Mouse (Mus musculus) heart, embryonic 10.5 days (tissue): Measurements from ENCODE around the gene Olfr6. TPM values are rescaled to one million over a fixed set of nuclear protein-coding genes. Genes with fewer than 3 reads are reported as not detected.
"Not testable (repeated sequence)": the region's sequence is repeated elsewhere in the genome, so short reads cannot be mapped to it uniquely, and the experiment has no call there.

Experiments used
- DNase-seq: peaks from one replicate; pipeline ENCODE4 v3.0.0-alpha.2; 2017; ENCODE audit warnings: low spot score
- H3K27ac ChIP-seq: fragments of 300-500 bp; sonication (generic); 2 replicates; pipeline ENCODE4 v1.5.1; 2016; ENCODE audit warnings: mild to moderate bottlenecking
- H3K27me3 ChIP-seq: fragments of 300-500 bp; sonication (generic); 2 replicates; pipeline ENCODE4 v1.6.1; 2016; ENCODE audit warnings: mild to moderate bottlenecking; ENCODE audit not compliant: poor library complexity, insufficient read depth, severe bottlenecking
- H3K36me3 ChIP-seq: fragments of 300-500 bp; sonication (generic); 2 replicates; pipeline ENCODE4 v1.6.1; 2016; ENCODE audit warnings: mild to moderate bottlenecking, moderate library complexity
- H3K4me1 ChIP-seq: fragments of 300-500 bp; sonication (generic); 2 replicates; pipeline ENCODE4 v1.6.1; 2016; ENCODE audit warnings: mild to moderate bottlenecking
- H3K4me3 ChIP-seq: fragments of 300-500 bp; sonication (generic); 2 replicates; pipeline ENCODE4 v1.5.1; 2016; ENCODE audit warnings: mild to moderate bottlenecking, moderate library complexity
- H3K9me3 ChIP-seq: fragments of 300-500 bp; sonication (generic); 2 replicates; pipeline ENCODE4 v1.6.1; 2016; ENCODE audit warnings: mild to moderate bottlenecking, moderate library complexity
- WGBS: fragments of 180-500 bp; shearing (Covaris S2); methylation state at CpG from one replicate; pipeline ENCODE4 v1.1.7; 2016; 5-methylcytosine and 5-hydroxymethylcytosine counted together
- polyA plus RNA-seq: library from polyadenylated mRNA; unstranded; fragments of >200 nt; fragmentation: Nextera tagmentation; extraction: Ambion mirVana; gene quantifications from 2 replicates; pipeline ENCODE4 v1.2.1, GENCODE M21; 2016

Gene Olfr6
- polyA plus RNA-seq: not detected in 2 replicates

DNA sequence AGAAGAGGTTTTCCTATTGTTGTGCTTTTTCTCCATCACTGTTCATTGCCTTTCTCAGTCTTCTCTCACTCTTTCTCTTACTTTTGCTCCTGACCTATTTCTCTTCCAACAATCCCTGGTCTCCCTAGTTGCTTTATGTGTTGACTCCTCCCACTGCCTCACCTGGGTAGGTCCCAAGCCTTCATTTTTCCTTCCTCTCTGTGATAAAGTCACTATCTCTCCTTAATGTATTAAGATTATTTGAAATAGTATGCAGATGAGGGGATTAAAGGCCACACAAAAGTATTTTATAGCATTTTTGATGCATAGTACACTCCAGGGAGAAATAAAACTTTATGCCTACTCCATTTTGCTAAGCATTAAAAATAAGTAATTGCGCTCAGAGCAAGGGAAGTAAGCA is at the start of gene Olfr6:
Gene Olfr6, minus strand, starts transcription at position 101 of the 400 bp plus-strand sequence.
- H3K9me3 ChIP-seq: no peaks in the 10 kb centered on the region
- 86% methylated on average over 1 of the region's 1 CpGs for WGBS

DNA sequence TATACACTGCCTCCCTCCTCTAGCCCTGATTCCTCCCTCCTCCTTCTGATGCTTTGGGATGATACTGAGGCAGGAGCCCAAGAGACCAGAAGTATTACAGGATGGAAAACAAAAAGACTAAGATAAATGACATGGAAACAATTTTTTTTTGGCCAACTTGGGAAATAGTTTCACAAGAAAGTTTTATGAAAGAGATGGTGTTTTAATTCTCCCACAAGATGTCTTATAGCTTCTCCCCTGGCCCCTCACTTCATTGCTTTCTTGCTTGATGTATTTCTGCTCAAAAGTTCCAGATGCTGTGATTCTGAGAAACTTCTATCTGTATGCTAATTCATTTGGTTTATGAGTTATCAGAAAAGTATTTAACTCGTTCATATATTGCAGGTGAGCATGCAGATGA is 42.2 kb upstream of the Olfr6 start, which contains the start of gene Olfr2:
Gene Olfr2, minus strand, starts transcription at position 101 of the 400 bp plus-strand sequence.
- no peaks in the 10 kb centered on the region for H3K27me3 ChIP-seq
- no peaks in the 10 kb centered on the region for H3K9me3 ChIP-seq
- H3K36me3 ChIP-seq: no peaks in the 10 kb centered on the region
- no peaks in the 10 kb centered on the region for H3K4me1 ChIP-seq
- H3K4me3 ChIP-seq: no peak within 1 kb of the TSS
- no peak within 1 kb of the TSS for H3K27ac ChIP-seq
- WGBS: 54% methylated on average over 1 of the region's 1 CpGs
- no peak for DNase-seq

More for the DNA sequence above, at the start of gene Olfr6:
- no peak for DNase-seq
- H3K36me3 ChIP-seq: no peaks in the 10 kb centered on the region
- H3K4me1 ChIP-seq: no peaks in the 10 kb centered on the region
- no peak within 1 kb of the TSS for H3K4me3 ChIP-seq
- H3K27ac ChIP-seq: no peak within 1 kb of the TSS
- H3K27me3 ChIP-seq: no peaks in the 10 kb centered on the region

DNA sequence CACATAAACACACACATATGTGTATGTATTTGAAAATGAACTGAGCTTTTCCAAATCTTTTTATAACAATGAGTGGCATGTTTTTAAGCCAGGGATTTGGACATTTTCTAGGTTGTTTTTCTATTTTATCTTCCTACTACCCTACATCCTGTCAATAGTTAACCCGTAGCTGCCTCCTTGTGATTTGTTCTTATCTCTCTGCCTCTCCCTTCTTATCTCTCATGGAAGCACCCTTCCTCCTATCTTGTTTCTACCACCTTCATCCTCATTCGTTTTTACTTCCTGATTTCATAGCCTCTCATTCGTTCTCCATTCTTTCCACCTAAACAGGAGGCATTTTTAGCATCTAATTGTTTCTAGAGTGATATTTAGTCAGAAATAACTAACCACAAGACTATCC is 40.4 kb upstream of the Olfr6 start:
- DNase-seq: no peak
- 22% methylated on average over 3 of the region's 3 CpGs for WGBS
- H3K4me3 ChIP-seq: no peak overlapping the region
- no peaks in the 10 kb centered on the region for H3K9me3 ChIP-seq
- H3K36me3 ChIP-seq: no peaks in the 10 kb centered on the region
- no peak overlapping the region for H3K27ac ChIP-seq
- no peaks in the 10 kb centered on the region for H3K4me1 ChIP-seq
- no peaks in the 10 kb centered on the region for H3K27me3 ChIP-seq

DNA sequence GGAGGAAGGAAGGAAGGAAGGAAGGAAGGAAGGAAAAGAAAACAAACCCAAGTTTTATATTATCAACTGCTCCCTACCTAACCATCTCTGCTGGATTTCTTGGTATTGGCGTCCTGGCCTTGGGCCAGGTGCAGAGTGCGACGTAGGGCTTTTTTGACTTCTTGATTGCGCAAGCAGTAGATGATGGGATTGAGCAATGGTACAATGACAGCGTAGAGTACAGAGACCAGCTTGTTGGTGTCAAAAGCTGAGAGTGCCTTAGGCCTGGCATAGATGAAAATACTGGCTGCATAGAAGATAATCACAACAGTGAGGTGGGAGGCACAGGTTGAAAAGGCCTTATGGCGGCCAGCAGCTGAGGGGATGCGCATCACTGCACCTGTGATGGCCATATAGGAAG is 37.1 kb upstream of the Olfr6 start:
- WGBS: 85% methylated on average over 7 of the region's 7 CpGs
- no peaks in the 10 kb centered on the region for H3K4me1 ChIP-seq

DNA sequence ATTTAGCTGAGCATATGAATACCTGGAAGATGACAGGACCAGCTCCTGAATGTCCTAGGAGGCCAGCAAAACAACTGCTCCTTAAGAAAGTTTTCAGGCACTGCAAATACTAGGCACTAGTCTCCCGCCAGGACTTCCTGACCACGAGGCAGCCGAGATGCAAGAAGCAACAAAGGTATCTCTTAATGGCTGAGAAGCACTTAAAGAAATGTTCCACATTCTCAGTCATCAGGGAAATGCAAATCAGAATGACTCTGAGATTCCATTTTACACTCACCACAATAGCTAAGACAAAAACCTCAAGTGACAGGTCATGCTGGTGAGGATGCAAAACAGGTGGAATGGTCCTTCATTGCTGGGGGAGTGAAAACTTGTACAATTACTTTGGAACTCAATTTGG is 21.5 kb upstream of the Olfr6 start:
- 87% methylated on average over 3 of the region's 3 CpGs for whole genome bisulfite sequencing
- Histone ChIP-seq H3K27me3 (no peaks in the 10 kb centered on the region), H3K27ac (no peak overlapping the region), H3K4me1 (no peaks in the 10 kb centered on the region), H3K9me3 (no peaks in the 10 kb centered on the region), H3K4me3 (no peak overlapping the region), H3K36me3 (no peaks in the 10 kb centered on the region)
- no peak for DNase-seq

More for the DNA sequence above, 37.1 kb upstream of the Olfr6 start:
- H3K36me3 ChIP-seq: no peaks in the 10 kb centered on the region
- DNase-seq: no peak
- H3K27ac ChIP-seq: no peak overlapping the region
- H3K9me3 ChIP-seq: no peaks in the 10 kb centered on the region
- H3K27me3 ChIP-seq: no peaks in the 10 kb centered on the region
- H3K4me3 ChIP-seq: no peak overlapping the region

DNA sequence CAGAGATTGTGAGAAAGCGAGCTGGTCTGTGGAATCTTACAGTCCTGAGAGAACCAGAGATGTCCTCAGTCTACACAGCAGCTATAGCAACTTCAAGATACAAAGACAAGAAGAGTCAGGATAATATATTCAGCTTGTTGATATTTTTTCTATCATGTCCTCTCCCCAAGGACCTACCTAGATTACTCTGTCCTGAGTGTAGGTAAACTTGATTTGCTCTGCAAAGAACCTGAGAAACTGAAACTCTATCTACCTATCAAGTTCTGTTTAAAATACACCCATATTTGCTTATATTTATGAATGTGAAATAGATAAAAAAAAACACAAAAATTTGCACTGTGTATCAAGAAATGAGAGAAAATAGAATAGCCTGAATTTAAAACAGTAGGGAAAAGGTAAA is 11.6 kb upstream of the Olfr6 start, which contains the start of gene Olfr711:
Gene Olfr711, minus strand, starts transcription at position 101 of the 400 bp plus-strand sequence.
- Histone ChIP-seq H3K9me3 (no peaks in the 10 kb centered on the region), H3K4me3 (no peak within 1 kb of the TSS), H3K4me1 (no peaks in the 10 kb centered on the region), H3K27me3 (no peaks in the 10 kb centered on the region), H3K36me3 (no peaks in the 10 kb centered on the region), H3K27ac (no peak within 1 kb of the TSS)
- WGBS: 69% methylated on average over 1 of the region's 1 CpGs
- no peak for DNase-seq

DNA sequence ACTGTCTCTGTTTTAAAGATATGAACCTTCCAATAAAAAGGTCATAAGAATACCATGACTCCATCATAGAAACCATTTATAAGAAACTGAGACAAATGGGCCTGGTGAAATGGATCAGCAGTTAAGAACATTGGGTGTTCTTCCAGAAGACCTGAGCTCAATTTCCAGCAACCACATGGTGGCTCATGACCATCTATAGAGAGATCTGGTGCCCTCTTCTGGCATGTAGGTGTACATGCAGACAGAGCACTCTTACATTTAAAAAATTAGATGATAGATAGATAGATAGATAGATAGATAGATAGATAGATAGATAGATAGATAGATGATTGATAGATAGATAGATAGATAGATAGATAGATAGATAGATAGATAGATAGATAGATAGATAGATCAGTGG is 3.8 kb upstream of the Olfr6 start:
- not testable (repeated sequence) for H3K9me3 ChIP-seq, DNase-seq, H3K4me3 ChIP-seq, H3K27ac ChIP-seq, H3K36me3 ChIP-seq, H3K4me1 ChIP-seq, H3K27me3 ChIP-seq

DNA sequence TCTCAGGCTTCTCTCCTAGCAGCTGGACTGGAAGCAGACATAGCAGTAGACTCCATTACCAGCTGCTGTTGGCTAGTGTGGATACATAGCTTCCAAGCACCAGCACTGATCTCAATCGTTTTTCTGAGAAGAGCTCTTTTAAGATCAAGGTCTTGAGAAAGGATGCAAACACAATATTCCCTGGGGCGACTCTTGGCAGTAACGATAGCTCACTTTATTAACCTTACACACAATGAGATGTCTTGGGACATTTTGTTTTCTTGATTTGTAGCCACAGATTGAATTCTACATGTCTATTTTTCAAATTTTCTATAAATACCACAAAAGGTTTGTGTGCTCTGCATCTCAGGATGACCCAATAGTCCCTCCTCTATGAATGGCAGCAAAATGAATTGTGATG is 15.5 kb downstream of the Olfr6 start, which contains the start of gene Olfr710:
Gene Olfr710, minus strand, starts transcription at position 101 of the 400 bp plus-strand sequence.
- 84% methylated on average over 3 of the region's 3 CpGs for WGBS

DNA sequence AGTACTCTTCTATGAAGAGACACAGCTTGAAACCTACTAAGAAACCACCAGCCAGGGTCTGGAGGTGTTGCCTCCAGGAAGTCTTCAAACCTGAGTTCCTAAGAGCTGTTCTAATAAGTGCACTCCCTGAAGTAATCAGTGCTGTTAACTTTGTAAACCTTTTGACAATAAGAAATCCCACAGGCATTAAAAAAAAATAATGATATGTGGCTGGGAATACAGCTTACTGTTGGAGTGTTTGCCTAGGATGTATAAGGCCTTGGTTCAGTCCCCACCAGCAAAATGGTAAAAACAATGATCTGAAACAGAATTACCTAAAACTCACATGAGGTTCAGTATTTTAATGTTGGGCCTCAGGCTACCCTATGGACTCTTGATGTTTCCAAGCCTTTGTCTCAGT is 31.6 kb downstream of the Olfr6 start, which contains the start of gene Olfr709-ps1:
Gene Olfr709-ps1, minus strand, starts transcription at position 101 of the 400 bp plus-strand sequence.
- Histone ChIP-seq H3K4me3 (no peak within 1 kb of the TSS), H3K36me3 (no peaks in the 10 kb centered on the region), H3K27me3 (no peaks in the 10 kb centered on the region), H3K27ac (no peak within 1 kb of the TSS), H3K4me1 (no peaks in the 10 kb centered on the region), H3K9me3 (no peaks in the 10 kb centered on the region)
- no peak for DNase-seq

More for the DNA sequence above, 15.5 kb downstream of the Olfr6 start, which contains the start of gene Olfr710:
- Histone ChIP-seq H3K36me3 (no peaks in the 10 kb centered on the region), H3K9me3 (no peaks in the 10 kb centered on the region), H3K4me3 (no peak within 1 kb of the TSS), H3K27ac (no peak within 1 kb of the TSS), H3K4me1 (no peaks in the 10 kb centered on the region), H3K27me3 (no peaks in the 10 kb centered on the region)
- DNase-seq: no peak

DNA sequence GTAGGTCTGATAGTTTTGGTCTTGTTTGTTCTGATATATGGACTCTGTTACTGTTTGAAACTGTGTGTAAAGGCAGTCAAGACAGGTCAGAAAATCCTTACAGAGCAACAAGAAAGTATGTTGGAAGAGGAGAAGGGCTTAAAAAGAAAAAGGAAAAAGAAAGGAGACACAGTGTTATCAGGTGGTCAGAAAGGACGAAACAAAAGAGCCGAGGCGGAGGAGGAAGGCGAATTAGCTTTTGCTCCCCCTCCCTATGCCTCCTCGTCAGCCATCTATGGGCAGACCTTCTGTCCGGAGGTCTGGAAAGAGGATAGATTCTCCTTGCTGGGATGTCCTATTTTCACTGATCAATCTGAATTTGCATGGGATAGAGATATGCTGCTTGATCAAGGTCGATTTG is 42.8 kb downstream of the Olfr6 start:
- WGBS: 79% methylated on average over 7 of the region's 7 CpGs
- not testable (repeated sequence) for H3K36me3 ChIP-seq, H3K27ac ChIP-seq, H3K27me3 ChIP-seq, H3K4me1 ChIP-seq, H3K9me3 ChIP-seq, H3K4me3 ChIP-seq, DNase-seq

DNA sequence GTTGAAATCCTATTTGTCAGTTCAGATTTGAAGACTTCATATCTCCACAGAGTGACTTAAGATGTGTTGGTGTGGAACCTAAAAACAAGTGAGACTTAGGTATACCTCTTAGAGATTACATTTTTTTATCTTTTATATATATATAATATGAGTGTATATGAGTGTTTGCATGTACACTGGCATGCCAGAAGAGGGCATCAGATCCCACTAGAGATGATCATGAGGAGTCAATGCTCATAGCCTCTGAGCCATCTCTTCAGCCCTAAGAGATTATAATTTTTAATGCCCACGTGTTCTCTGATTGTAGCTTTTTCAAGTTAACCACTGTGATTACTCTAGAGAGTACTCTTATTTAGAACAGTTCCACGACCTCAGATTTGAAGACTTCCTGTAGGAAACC is 56.1 kb downstream of the Olfr6 start, which contains the start of gene Olfr1532-ps1:
Gene Olfr1532-ps1, plus strand, starts transcription at position 326 of the 400 bp plus-strand sequence.
- Histone ChIP-seq H3K9me3 (no peaks in the 10 kb centered on the region), H3K27ac (no peak within 1 kb of the TSS), H3K4me1 (no peaks in the 10 kb centered on the region), H3K27me3 (no peaks in the 10 kb centered on the region), H3K36me3 (no peaks in the 10 kb centered on the region), H3K4me3 (no peak within 1 kb of the TSS)
- WGBS: 56% methylated on average over 2 of the region's 2 CpGs
- no peak for DNase-seq

Other genes with a start within 250 kb of the Olfr6 start
- gene Olfr695, start 247.5 kb downstream of the Olfr6 start, polyA plus RNA-seq: not detected in 2 replicates
- gene Olfr697, start 221.5 kb downstream of the Olfr6 start, polyA plus RNA-seq: not detected in 2 replicates
- gene Olfr698, start 208.5 kb downstream of the Olfr6 start, polyA plus RNA-seq: not detected in 2 replicates
- not detected in 2 replicates for gene Olfr699, start 170.7 kb downstream of the Olfr6 start, polyA plus RNA-seq
- gene Olfr700, start 155.1 kb downstream of the Olfr6 start, polyA plus RNA-seq: not detected in 2 replicates
- gene Olfr701, start 149.8 kb downstream of the Olfr6 start, polyA plus RNA-seq: not detected in 2 replicates
- not detected in 2 replicates for gene Olfr702, start 130.0 kb downstream of the Olfr6 start, polyA plus RNA-seq
- gene Olfr703, start 120.6 kb downstream of the Olfr6 start, polyA plus RNA-seq: not detected in 2 replicates
- gene Olfr704, start 100.8 kb downstream of the Olfr6 start, polyA plus RNA-seq: not detected in 2 replicates
- gene Olfr705, start 87.0 kb downstream of the Olfr6 start, polyA plus RNA-seq: not detected in 2 replicates
- gene Olfr706, start 75.8 kb downstream of the Olfr6 start, polyA plus RNA-seq: not detected in 2 replicates
- gene Olfr707, start 62.7 kb downstream of the Olfr6 start, polyA plus RNA-seq: not detected in 2 replicates
- not detected in 2 replicates for gene Olfr1532-ps1, start 55.9 kb downstream of the Olfr6 start, polyA plus RNA-seq
- not detected in 2 replicates for gene Olfr709-ps1, start 31.7 kb downstream of the Olfr6 start, polyA plus RNA-seq
- gene Olfr710, start 15.6 kb downstream of the Olfr6 start, polyA plus RNA-seq: not detected in 2 replicates
- gene Olfr711, start 11.5 kb upstream of the Olfr6 start, polyA plus RNA-seq: not detected in 2 replicates
- not detected in 2 replicates for gene Olfr2, start 42.1 kb upstream of the Olfr6 start, polyA plus RNA-seq
- not detected in 2 replicates for gene Olfr713, start 67.2 kb upstream of the Olfr6 start, polyA plus RNA-seq
- not detected in 2 replicates for gene Olfr714, start 107.0 kb upstream of the Olfr6 start, polyA plus RNA-seq
- not detected in 2 replicates for gene Olfr17, start 129.3 kb upstream of the Olfr6 start, polyA plus RNA-seq
- not detected in 2 replicates for gene Olfr715b, start 146.4 kb upstream of the Olfr6 start, polyA plus RNA-seq
- not detected in 2 replicates for gene Olfr715, start 167.1 kb upstream of the Olfr6 start, polyA plus RNA-seq
- gene Olfr716, start 174.4 kb upstream of the Olfr6 start, polyA plus RNA-seq: not detected in 2 replicates
- gene Nlrp14, start 203.1 kb upstream of the Olfr6 start, polyA plus RNA-seq: not detected in 2 replicates
- not detected in 2 replicates for gene Rbmxl2, start 245.5 kb upstream of the Olfr6 start, polyA plus RNA-seq